Mouse (Mus musculus) heart, adult 2 months (tissue): ENCODE results near the gene Cenpm. TPM values are rescaled to one million over a fixed set of nuclear protein-coding genes. Genes with fewer than 3 reads are reported as not detected.

ENCODE experiments used
- DNase-seq, 2 experiments: peaks; one replicate each; pipeline ENCODE4 v3.0.0; 2021
- H3K27ac ChIP-seq: fragments of 200-600 bp; 2 replicates; pipeline ENCODE4 v1.8.1; 2022
- H3K27me3 ChIP-seq: fragments of 200-500 bp; 2 replicates; pipeline ENCODE4 v1.6.1; 2012; ENCODE audit warnings: mild to moderate bottlenecking, low read length, inconsistent platforms, mixed read lengths; ENCODE audit not compliant: control insufficient read depth, insufficient read depth
- H3K36me3 ChIP-seq: fragments of 200-500 bp; 2 replicates; pipeline ENCODE4 v1.6.1; 2012; ENCODE audit warnings: low read length, inconsistent platforms; ENCODE audit not compliant: control insufficient read depth, insufficient read depth
- H3K4me1 ChIP-seq: fragments of 200-500 bp; 2 replicates; pipeline ENCODE4 v1.6.1; 2011; ENCODE audit warnings: low read length; ENCODE audit not compliant: control insufficient read depth, insufficient read depth
- H3K4me3 ChIP-seq: fragments of 200-600 bp; 2 replicates; pipeline ENCODE4 v1.8.1; 2022
- H3K79me2 ChIP-seq: fragments of 200-500 bp; replicated peaks from 2 replicates; pipeline ENCODE4 v1.6.1; 2012; ENCODE audit warnings: mild to moderate bottlenecking, inconsistent platforms, low read length, moderate library complexity, mixed read lengths; ENCODE audit not compliant: control insufficient read depth, insufficient read depth
- H3K9ac ChIP-seq: fragments of 200-500 bp; 2 replicates; pipeline ENCODE4 v1.6.1; 2012; ENCODE audit warnings: low read depth, mild to moderate bottlenecking, control low read depth, inconsistent platforms, low read length, mixed read lengths
- CTCF ChIP-seq: fragments of 200-600 bp; IDR thresholded peaks from 2 replicates; pipeline ENCODE4 v1.8.1; 2022; ENCODE audit warnings: antibody characterized with exemption, mild to moderate bottlenecking, moderate library complexity
- EP300 ChIP-seq: fragments of 200-500 bp; IDR thresholded peaks from 2 replicates; pipeline ENCODE4 v1.6.1; 2011; ENCODE audit warnings: low read depth, low read length, control low read depth; ENCODE audit not compliant: insufficient read depth
- POLR2A ChIP-seq: fragments of 200-500 bp; IDR thresholded peaks from 2 replicates; pipeline ENCODE4 v1.6.1; 2011; ENCODE audit warnings: mild to moderate bottlenecking, low read depth, low read length, control low read depth; ENCODE audit not compliant: insufficient read depth
- whole genome bisulfite sequencing: fragments of 180-500 bp; shearing (Covaris S2); methylation state at CpG from one replicate; pipeline ENCODE4 v1.1.7; 2018; 5-methylcytosine and 5-hydroxymethylcytosine counted together
- intact Hi-C: fragments of 180-260 bp; cut with DNase I; formaldehyde crosslinking; loops from one replicate; pipeline ENCODE4 v1.15.1; 2025
- long read RNA-seq: library from polyadenylated mRNA; stranded (forward); transcript quantifications from one replicate; pipeline ENCODE4 v2.0.0, GENCODE M21; 2021
- polyA plus RNA-seq: library from polyadenylated mRNA; depleted of rRNA; stranded (reverse); fragments of >200 nt; gene quantifications from 2 replicates; pipeline ENCODE4 v1.2.3, GENCODE M21; 2012; rRNA removed
- total RNA-seq, 2 experiments: library from RNA; stranded (reverse); gene quantifications; 2 replicates each; pipeline ENCODE4 v1.2.3; 2021

Cenpm gene
- under 1 TPM; 0.39 to 0.42 TPM for total RNA-seq
- 0.76 and 1.7 TPM in 2 replicates for polyA plus RNA-seq
- long read RNA-seq, partial matches to known transcripts: 0 of 3 reads
- long read RNA-seq, other reads (novel, unspliced or antisense): 0 of 3 reads

- Histone ChIP-seq H3K79me2 (no peaks in the 10 kb centered on the region), H3K9ac (peak within 1 kb of the TSS; percentile 85), H3K27ac (peak within 1 kb of the TSS; percentile 72), H3K4me3 (peak within 1 kb of the TSS; percentile 71), H3K27me3 (no peaks in the 10 kb centered on the region), H3K4me1 (0 out of 2 replicates have a peak, but pooled peaks cover 2% of the 10 kb centered on the region), H3K36me3 (no peaks in the 10 kb centered on the region)
- intact Hi-C loops: no loop called here
- WGBS: under 1% methylated on average over 65 of the region's 65 CpGs
- TF ChIP-seq POLR2A: no peak
- TF ChIP-seq CTCF: 0 out of 2 replicates have a peak, but pooled peaks have one; percentile 8
- no peak for TF ChIP-seq EP300
- DNase-seq: peak; percentile 94 to 95
Measured at GRCm38 (mm10) chr15:82244115-82244804, at the start of gene Cenpm. Gene Cenpm, minus strand, starts transcription at chr15:82244748.

GRCm38 (mm10) chr15:82294059-82294458, 49.5 kb upstream of the Cenpm start:
- Histone ChIP-seq H3K36me3 (no peaks in the 10 kb centered on the region), H3K4me1 (no peaks in the 10 kb centered on the region), H3K79me2 (no peaks in the 10 kb centered on the region), H3K27me3 (peaks cover under 1% of the 10 kb centered on the region; the same call in 1 of the 2 replicates), H3K27ac (no peak overlapping the region), H3K9ac (no peak overlapping the region), H3K4me3 (no peak overlapping the region)
- no peak for DNase-seq
- intact Hi-C loops: no loop called here
- TF ChIP-seq CTCF (peak; percentile 56), POLR2A (no peak), EP300 (no peak)
- 35% methylated on average over 8 of the region's 8 CpGs for WGBS

- Histone ChIP-seq H3K27me3 (no peaks in the 10 kb centered on the region), H3K4me1 (no peaks in the 10 kb centered on the region), H3K36me3 (no peaks in the 10 kb centered on the region), H3K27ac (no peak overlapping the region), H3K9ac (no peak overlapping the region), H3K79me2 (no peaks in the 10 kb centered on the region), H3K4me3 (no peak overlapping the region)
- DNase-seq: no peak
- intact Hi-C loops: no loop called here
- TF ChIP-seq POLR2A (no peak), EP300 (no peak), CTCF (no peak)
- WGBS: 18% methylated on average over 7 of the region's 7 CpGs
Measured at GRCm38 (mm10) chr15:82293271-82293711, 48.7 kb upstream of the Cenpm start.

DNA sequence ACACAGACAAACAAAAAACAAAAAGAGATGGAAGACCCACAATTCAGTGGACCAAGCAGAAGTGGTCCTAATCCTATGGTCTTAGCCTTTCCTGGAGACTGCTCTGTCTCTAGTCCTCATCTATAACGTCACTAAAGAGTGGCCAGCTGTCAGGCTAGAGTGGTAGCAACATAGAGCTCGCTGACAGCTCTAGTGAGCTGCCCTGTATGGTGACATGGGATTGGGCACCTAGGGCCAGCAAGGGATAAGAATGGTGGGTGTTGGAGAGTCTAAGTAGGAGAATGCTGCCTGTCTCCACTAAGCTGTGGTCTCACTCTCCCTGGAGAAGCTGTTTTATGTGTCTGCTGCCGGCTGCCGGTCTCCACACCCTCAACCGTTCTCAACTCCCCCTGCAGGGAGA, 48.3 kb upstream of the Cenpm start:
- TF ChIP-seq POLR2A: no peak
- TF ChIP-seq CTCF: no peak
- no peak for TF ChIP-seq EP300
- H3K4me1 ChIP-seq: no peaks in the 10 kb centered on the region
- H3K27ac ChIP-seq: no peak overlapping the region
- intact Hi-C loops: no loop called here
- DNase-seq: no peak
- no peak overlapping the region for H3K9ac ChIP-seq
- H3K4me3 ChIP-seq: no peak overlapping the region
- H3K79me2 ChIP-seq: no peaks in the 10 kb centered on the region
- no peaks in the 10 kb centered on the region for H3K27me3 ChIP-seq
- WGBS: 27% methylated on average over 5 of the region's 5 CpGs
- no peaks in the 10 kb centered on the region for H3K36me3 ChIP-seq

DNA sequence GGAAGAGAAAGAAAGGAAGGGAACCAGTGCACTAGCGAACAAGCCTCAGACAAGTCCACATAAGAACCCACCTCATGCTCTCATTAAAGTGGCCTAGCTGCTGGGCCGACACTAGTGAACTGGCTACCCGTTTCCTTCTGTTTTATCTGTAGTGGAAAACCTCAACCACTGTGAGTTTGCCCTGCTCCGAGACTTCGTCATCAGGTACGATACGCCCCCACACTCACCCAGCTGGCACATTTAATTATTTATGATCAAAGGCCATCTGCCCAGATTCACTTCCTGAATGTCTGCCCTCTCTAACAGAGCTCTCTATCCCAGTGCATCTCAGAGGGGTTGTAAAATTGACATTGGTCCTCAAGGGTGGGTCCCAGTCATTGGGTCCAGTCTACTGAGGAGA, 45.7 kb upstream of the Cenpm start:
- intact Hi-C loops: no loop called here
- H3K4me1 ChIP-seq: no peaks in the 10 kb centered on the region
- WGBS: 83% methylated on average over 7 of the region's 7 CpGs

GRCm38 (mm10) chr15:82286157-82286556, 41.6 kb upstream of the Cenpm start:
- Histone ChIP-seq H3K27me3 (no peaks in the 10 kb centered on the region), H3K4me3 (no peak overlapping the region), H3K36me3 (no peaks in the 10 kb centered on the region), H3K27ac (no peak overlapping the region), H3K9ac (no peak overlapping the region), H3K79me2 (no peaks in the 10 kb centered on the region), H3K4me1 (no peaks in the 10 kb centered on the region)
- intact Hi-C loops: no loop called here
- DNase-seq: no peak
- WGBS: 48% methylated on average over 12 of the region's 12 CpGs
- TF ChIP-seq POLR2A (no peak), EP300 (no peak), CTCF (no peak)

More for the DNA sequence above, 45.7 kb upstream of the Cenpm start:
- TF ChIP-seq EP300: no peak
- no peak for TF ChIP-seq CTCF
- no peak for TF ChIP-seq POLR2A
- H3K4me3 ChIP-seq: no peak overlapping the region
- no peak overlapping the region for H3K9ac ChIP-seq
- no peaks in the 10 kb centered on the region for H3K79me2 ChIP-seq
- no peak overlapping the region for H3K27ac ChIP-seq
- no peaks in the 10 kb centered on the region for H3K27me3 ChIP-seq
- DNase-seq: no peak
- H3K36me3 ChIP-seq: no peaks in the 10 kb centered on the region
